Mouse (Mus musculus) testis, postnatal 10 days (tissue): ENCODE data around the gene Med12l.

ENCODE experiments used
- DNase-seq: peaks from one replicate; pipeline ENCODE4 v3.0.0; 2021; ENCODE audit warnings: low spot score

Med12l gene

GRCm38 (mm10) chr3:59248031-59248430 lies 242.4 kb downstream of the Med12l start:
- no peak for DNase-seq

DNA sequence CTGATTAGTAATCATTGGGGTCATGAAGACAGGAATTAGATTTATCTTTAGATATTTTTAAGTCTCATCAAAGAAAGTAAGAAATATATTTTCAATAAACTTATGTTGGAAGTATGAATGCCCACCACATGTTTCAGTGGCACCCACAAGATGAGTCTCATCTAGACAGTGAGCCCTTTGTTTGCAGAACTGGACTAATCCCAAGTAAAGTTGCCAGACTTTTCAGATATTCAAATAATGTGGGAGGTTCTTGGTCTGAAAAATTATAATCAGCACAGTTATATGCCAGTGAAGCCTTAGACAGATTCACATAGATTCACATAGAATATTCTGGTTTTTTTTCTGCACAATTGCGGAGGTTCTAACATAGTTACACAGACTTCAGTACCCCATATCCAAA lies 244.8 kb downstream of the Med12l start:
- DNase-seq, result no peak

GRCm38 (mm10) chr3:59257740-59258664 lies 252.4 kb downstream of the Med12l start:
- no peak for DNase-seq

GRCm38 (mm10) chr3:59260745-59261144 lies 255.1 kb downstream of the Med12l start:
- no peak for DNase-seq

DNA sequence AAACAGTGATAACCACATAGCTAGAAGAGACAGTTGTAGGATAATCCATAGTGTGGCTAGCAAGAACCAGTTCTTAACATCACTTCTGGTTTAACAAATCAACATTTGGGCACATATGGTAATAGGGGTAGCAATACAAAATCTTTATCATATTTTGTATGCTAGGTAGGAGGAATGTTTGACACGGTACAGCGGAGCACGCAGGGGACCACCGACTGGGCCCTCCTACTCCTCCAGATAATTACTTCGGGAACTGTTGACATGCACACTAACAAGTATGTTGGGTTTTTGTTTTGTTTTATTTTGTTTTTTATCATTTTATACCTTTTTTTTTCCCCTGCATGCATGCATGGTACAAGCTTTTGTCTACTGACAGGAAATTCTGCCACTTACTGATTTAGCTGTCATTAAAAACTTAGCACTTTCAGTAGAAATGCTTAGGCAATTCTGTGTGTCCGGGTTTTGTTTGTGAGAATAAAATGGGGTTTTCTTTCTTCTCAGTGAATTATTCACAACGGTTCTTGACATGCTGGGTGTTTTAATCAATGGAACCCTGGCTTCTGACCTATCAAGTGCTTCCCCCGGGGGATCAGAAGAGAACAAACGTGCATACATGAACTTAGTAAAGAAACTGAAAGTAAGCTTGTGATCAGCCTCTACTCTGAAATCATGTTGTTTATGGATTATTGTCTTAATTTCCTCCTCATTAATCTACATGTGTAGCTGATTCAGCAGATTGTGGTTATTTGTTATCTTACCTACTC lies 256.3 kb downstream of the Med12l start:
- DNase-seq, result no peak

DNA sequence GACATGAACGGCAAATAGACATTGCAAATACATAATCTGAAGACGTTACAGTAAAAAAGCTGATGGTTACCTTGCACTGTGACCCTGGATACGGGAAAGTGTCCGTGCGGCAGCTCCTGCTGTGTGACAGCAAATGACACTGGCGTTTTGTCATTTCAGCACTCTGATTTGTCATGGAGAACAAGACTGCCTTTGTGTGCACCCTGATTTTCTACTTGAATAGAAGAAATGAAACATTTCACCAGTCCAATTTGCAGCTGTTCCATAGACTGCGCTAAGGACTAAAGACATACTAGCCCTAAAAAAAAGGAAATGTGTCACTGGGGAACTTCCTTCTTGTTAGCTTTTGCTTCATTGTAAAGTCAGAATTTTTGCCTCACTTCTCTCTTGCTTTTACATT lies 257.1 kb downstream of the Med12l start, which contains the start of gene P2ry12:
Gene P2ry12, minus strand, starts transcription at position 168 of the 400 bp plus-strand sequence.
- DNase-seq, result no peak

DNA sequence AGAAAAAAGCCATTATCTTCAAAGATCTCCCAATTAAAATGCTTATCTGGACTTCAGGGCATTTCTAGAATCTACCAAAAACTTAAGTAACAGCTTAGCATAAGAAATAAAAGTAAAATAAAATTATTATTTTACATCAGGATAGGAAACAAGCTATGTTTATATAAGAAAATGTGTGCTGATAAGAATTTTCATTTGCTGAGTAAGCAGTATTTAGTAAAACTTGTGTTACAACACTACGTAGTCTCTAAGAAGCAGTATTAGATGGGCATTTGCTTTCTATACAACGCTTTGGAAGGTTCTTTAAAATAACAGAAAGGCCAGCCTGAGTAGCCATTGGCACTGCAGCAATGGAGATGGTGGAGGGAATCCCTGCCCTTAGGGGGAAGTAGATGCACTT lies 257.8 kb downstream of the Med12l start:
- DNase-seq, result no peak

DNA sequence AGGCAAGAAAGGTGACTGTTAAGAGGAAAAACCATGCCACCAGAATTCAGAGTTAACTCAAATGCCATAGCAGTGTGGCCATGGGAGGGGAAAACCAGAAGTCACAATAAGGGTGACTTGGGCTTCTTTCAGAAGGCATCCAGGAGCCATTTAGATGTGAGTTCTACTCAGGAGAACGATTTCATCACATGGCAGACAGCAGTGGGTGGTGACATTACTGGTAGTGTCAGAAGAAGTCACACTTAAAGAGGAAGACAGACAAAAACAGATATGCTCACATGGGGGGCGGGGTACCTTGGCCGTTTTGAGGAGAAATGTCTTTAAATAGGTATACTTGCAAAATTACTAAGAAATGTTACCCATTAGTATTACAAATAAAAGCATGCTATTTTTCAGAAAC lies 258.4 kb downstream of the Med12l start:
- no peak for DNase-seq

DNA sequence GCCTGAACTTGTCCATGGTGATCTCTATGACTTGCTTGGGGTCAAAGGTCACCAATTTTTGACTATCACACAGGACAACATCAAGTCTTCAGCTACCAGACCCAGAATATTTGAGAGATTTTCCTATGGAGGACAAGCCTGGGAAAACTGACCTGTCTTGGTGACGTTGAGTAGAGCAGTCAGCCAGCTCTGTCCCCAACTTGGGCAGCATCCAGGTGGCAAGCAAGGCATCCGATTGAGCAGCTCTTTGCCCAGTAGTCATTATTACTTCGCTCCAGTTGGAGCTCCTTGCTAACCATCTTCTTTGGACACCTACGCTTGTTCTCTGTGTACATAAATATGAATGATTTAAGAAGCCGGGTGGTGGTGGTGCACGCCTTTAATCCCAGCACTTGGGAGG lies 265.2 kb downstream of the Med12l start:
- no peak for DNase-seq

GRCm38 (mm10) chr3:59277502-59278253 lies 272.1 kb downstream of the Med12l start:
- DNase-seq, result no peak

GRCm38 (mm10) chr3:59278254-59278533 lies 272.6 kb downstream of the Med12l start:
- DNase-seq, result no peak

DNA sequence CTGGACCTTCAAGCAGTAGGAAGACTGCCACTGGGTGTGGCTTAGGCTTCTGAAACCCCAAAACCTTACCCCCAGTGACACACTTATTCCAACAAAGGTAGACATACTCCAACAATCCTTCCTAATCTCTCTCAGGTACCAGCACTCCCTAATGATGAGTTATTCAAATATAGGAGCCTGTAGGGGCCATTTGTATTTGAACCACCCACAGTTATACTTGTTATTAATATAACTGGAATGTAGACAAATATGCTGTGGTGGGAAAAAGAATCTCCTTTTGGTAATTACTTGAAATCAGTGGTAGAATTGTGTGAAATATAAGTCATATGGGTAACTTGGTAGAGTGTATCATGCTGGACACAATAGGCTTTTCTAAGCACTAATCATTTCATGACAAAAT lies 273.0 kb downstream of the Med12l start:
- no peak for DNase-seq

DNA sequence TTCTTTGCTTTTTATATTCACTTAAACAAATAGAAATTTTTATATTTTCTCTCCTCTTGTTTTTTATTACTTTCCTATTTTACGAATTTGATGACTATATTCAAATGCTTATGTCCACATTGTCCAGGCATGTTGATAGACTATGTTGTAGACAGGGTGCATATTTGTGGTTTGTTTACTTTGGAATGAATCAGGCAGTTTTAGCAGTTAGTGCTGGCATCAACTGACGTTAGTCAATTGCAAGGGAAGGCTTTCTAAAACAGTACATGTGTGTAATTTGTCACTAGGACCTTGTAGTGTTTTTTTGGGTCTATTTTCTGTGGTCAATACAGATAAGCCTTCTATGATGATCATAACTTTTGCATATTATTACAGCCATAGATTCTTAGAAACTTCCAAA lies 284.9 kb downstream of the Med12l start:
- no peak for DNase-seq

DNA sequence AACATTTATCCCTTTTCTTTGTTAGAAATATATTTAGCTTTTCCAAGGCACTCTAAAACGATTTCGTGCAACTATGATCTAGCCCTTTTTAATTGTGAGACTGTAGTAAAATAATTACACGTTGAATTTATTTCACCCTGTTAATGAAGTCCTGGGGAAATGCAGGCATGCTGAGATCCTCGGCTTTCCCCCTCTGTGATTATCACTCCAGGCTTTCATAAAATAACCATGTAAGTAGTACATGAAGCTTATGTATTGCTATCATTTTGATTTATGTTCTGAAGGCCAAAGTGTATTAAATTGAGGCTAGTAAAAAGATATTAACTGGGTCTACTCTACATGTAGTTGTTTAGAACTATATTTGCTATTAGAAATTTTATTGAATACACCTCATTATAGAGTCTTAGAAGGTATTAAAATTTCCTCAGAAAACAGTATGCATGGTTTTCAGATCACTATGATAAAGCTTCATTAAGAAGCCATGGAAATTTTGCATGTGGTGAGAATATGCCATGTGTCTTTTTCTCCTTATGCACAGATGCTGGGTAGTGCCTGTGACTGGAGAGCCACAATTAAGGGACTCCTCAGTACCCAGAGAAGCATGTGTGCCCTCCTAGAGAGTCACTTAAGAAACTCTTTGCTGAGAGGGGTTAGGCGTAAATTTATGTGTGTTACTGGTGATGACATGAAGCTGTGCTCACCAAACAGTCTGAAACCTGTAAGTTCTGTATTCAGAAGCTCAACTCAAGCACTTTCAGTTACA lies 288.0 kb downstream of the Med12l start:
- no peak for DNase-seq

- no peak for DNase-seq
These were observed 290.3 kb downstream of the Med12l start for GRCm38 (mm10) chr3:59295699-59296562.

DNA sequence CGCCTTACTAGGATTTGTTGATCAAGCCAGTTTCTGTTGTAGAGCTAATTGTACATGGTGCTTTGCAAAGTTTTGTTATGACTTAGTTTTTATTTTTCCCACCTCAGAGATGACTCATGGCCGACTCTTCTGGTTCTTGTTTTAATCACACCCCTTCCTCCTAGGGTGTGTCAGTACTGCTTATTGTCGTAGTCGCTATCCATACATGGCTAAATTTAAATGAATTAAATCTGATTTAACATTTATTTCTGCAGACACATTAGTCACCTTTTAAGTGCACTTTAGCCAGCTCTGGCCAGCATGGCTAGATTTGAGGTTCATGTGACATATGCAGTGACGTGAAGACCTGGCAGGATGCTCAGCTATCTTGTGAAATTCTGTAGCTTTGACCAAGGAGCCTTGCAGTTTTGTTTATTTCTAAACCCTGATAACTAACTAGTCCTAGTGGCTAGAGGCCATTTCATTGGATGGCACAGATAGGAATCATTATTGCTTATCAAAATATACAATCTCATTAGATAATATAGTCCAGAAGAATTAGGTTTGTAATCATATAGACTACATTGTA lies 291.0 kb downstream of the Med12l start:
- no peak for DNase-seq

GRCm38 (mm10) chr3:59297653-59298052 lies 292.0 kb downstream of the Med12l start:
- no peak for DNase-seq

- no peak for DNase-seq
These were observed 299.3 kb downstream of the Med12l start for GRCm38 (mm10) chr3:59304944-59305343.

- DNase-seq, result no peak
These were observed 299.9 kb downstream of the Med12l start for GRCm38 (mm10) chr3:59305518-59305917.

GRCm38 (mm10) chr3:59312610-59313009 lies 307.0 kb downstream of the Med12l start:
- DNase-seq, result no peak

GRCm38 (mm10) chr3:59316077-59316476 lies 310.5 kb downstream of the Med12l start:
- no peak for DNase-seq
